Mouse (Mus musculus): Measurements from ENCODE around the gene Nr2f2. TPM values are rescaled to one million over a fixed set of nuclear protein-coding genes. Genes with fewer than 3 reads are reported as not detected.
A peak's percentile ranks its signal among the peaks of the same experiment; 100 is the strongest.

Nr2f2 gene
- polyA plus RNA-seq, 1 experiment from 2014 or later, result 12.3 TPM

GRCm38 (mm10) chr7:70350781-70351551, 15.6 kb downstream of the Nr2f2 start:
- peak; percentile 65 for ATAC-seq
- peaks cover 9% of the 10 kb centered on the region for H3K27me3 ChIP-seq (ENCODE audit: insufficient read depth, low read length)
- no peaks in the 10 kb centered on the region for H3K9me3 ChIP-seq (ENCODE audit: low read length)
- H3K9ac ChIP-seq (replicated peaks), result peak overlapping the region; percentile 76
- H3K4me1 ChIP-seq (ENCODE audit: insufficient read depth), result 0 out of 2 replicates have a peak, but pooled peaks cover 2% of the 10 kb centered on the region
- TF ChIP-seq CTCF (IDR thresholded peaks at IDR 0.05; ENCODE audit: low read depth), result no peak
- TF ChIP-seq EP300 (IDR thresholded peaks at IDR 0.05; ENCODE audit: low read depth), result no peak
- WGBS (ENCODE audit: insufficient replicate concordance), result under 1% methylated on average over 41 of the region's 55 CpGs
- H3K4me2 ChIP-seq (ENCODE audit: low read depth, low read length), result peak overlapping the region; percentile 70
- peak overlapping the region; percentile 84 for H3K27ac ChIP-seq (ENCODE audit: low read depth)
- H3K4me3 ChIP-seq (ENCODE audit: low read depth, low read length), result peak overlapping the region; percentile 57
- DNase-seq, result peak; percentile 53
- H3K36me3 ChIP-seq (replicated peaks; ENCODE audit: insufficient read depth, low read length), result no peaks in the 10 kb centered on the region

DNA sequence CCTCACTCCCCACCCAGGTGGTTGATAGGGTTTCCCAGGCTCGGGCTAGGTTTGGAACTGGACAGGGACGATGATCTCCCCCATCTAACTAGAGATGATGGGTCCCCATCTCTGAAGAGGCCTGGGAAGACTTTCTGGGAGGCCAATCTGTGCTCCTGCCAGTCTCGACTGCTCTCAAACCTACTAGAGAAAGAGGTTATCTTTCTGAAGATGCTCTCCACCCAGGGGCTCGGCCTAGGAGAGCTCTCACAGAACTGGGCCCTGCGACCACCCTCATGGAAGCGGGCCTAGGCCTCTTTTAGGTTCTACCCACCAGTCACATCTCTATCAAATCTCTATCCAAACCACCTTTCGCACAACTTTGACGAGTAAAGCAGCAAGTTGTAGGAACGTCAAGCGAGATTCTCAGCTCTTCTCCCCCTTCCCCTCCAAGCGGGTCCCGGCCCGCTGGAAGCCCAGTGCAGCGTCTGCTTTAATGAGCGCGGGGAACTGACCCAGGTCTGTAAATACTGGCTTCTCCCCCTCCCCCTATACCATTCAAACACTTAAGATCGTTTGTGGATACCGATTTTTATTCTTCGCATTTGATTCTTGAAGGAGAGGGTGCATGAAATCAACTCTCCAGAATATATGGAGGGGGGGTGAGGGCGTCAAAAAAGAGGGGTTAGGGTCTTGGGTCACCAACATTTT, 16.4 kb downstream of the Nr2f2 start:
- 13% methylated on average over 20 of the region's 20 CpGs for WGBS (ENCODE audit: insufficient replicate concordance)
- Histone ChIP-seq H3K27ac (ENCODE audit: low read depth) (peak overlapping the region; percentile 44; the same call in 1 of the 2 replicates), H3K9me3 (ENCODE audit: low read length) (no peaks in the 10 kb centered on the region), H3K9ac (replicated peaks) (no peak overlapping the region), H3K4me2 (ENCODE audit: low read depth, low read length) (peak overlapping the region; percentile 70), H3K4me3 (ENCODE audit: low read depth, low read length) (peak overlapping the region; percentile 57), H3K27me3 (ENCODE audit: insufficient read depth, low read length) (peaks cover 12% of the 10 kb centered on the region), H3K4me1 (ENCODE audit: insufficient read depth) (0 out of 2 replicates have a peak, but pooled peaks cover 2% of the 10 kb centered on the region), H3K36me3 (replicated peaks; ENCODE audit: insufficient read depth, low read length) (no peaks in the 10 kb centered on the region)
- no peak for ATAC-seq
- TF ChIP-seq CTCF (IDR thresholded peaks at IDR 0.05; ENCODE audit: low read depth), result no peak
- no peak for TF ChIP-seq EP300 (IDR thresholded peaks at IDR 0.05; ENCODE audit: low read depth)
- peak; percentile 8 for DNase-seq

DNA sequence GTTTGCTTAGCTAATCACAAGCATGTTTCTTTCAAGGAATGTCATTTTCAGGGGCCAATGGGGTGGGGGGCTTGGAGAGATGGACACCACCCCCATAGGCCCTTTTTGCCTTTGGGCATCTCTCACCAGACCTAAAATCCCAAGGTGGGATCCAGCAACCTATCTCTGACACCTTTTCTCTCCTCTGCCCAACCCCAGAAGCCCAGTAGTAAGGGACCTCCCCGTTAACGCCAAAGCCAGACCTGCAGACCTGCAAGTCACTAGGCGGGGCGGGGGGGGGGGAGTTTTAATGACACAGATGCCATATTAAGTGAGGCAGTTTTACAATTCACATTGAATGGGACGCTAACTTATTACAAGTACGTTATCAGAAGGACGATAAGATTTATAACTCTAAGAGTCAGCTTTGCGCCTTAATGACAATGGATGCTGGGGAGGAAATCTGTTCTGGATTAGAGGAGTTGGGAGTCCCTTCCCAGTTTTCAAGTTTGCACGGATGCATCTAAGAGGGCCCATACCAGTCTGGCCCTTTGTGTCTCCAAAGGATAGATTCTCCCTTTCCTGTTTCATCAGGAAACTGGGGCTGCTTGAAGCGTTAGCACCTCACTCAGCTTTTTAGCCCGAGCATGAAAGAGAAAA, 17.4 kb downstream of the Nr2f2 start:
- Histone ChIP-seq H3K27me3 (ENCODE audit: insufficient read depth, low read length) (peaks cover 20% of the 10 kb centered on the region), H3K27ac (ENCODE audit: low read depth) (peak overlapping the region; percentile 39; the same call in 1 of the 2 replicates)
- DNase-seq, result no peak

GRCm38 (mm10) chr7:70348064-70348976, 18.2 kb downstream of the Nr2f2 start:
- Histone ChIP-seq H3K4me1 (ENCODE audit: insufficient read depth) (0 out of 2 replicates have a peak, but pooled peaks cover 2% of the 10 kb centered on the region), H3K27ac (ENCODE audit: low read depth) (peak overlapping the region; percentile 39; the same call in 1 of the 2 replicates), H3K9ac (replicated peaks) (no peak overlapping the region), H3K9me3 (ENCODE audit: low read length) (no peaks in the 10 kb centered on the region), H3K36me3 (replicated peaks; ENCODE audit: insufficient read depth, low read length) (no peaks in the 10 kb centered on the region), H3K27me3 (ENCODE audit: insufficient read depth, low read length) (peaks cover 23% of the 10 kb centered on the region), H3K4me3 (ENCODE audit: low read depth, low read length) (no peak overlapping the region), H3K4me2 (ENCODE audit: low read depth, low read length) (peak overlapping the region; percentile 3; the same call in 1 of the 2 replicates)
- 23% methylated on average over 30 of the region's 30 CpGs for WGBS (ENCODE audit: insufficient replicate concordance)
- no peak for ATAC-seq
- no peak for TF ChIP-seq CTCF (IDR thresholded peaks at IDR 0.05; ENCODE audit: low read depth)
- TF ChIP-seq EP300 (IDR thresholded peaks at IDR 0.05; ENCODE audit: low read depth), result no peak
- no peak for DNase-seq

More for the DNA sequence above, 17.4 kb downstream of the Nr2f2 start:
- no peaks in the 10 kb centered on the region for H3K36me3 ChIP-seq (replicated peaks; ENCODE audit: insufficient read depth, low read length)
- whole genome bisulfite sequencing (ENCODE audit: insufficient replicate concordance), result 28% methylated on average over 11 of the region's 11 CpGs
- H3K4me3 ChIP-seq (ENCODE audit: low read depth, low read length), result no peak overlapping the region
- H3K9ac ChIP-seq (replicated peaks), result no peak overlapping the region
- no peak for ATAC-seq
- no peaks in the 10 kb centered on the region for H3K9me3 ChIP-seq (ENCODE audit: low read length)
- 0 out of 2 replicates have a peak, but pooled peaks cover 2% of the 10 kb centered on the region for H3K4me1 ChIP-seq (ENCODE audit: insufficient read depth)
- TF ChIP-seq EP300 (IDR thresholded peaks at IDR 0.05; ENCODE audit: low read depth) (no peak), CTCF (IDR thresholded peaks at IDR 0.05; ENCODE audit: low read depth) (no peak)
- H3K4me2 ChIP-seq (ENCODE audit: low read depth, low read length), result 0 out of 2 replicates have a peak overlapping the region, but pooled peaks have one; percentile 70

DNA sequence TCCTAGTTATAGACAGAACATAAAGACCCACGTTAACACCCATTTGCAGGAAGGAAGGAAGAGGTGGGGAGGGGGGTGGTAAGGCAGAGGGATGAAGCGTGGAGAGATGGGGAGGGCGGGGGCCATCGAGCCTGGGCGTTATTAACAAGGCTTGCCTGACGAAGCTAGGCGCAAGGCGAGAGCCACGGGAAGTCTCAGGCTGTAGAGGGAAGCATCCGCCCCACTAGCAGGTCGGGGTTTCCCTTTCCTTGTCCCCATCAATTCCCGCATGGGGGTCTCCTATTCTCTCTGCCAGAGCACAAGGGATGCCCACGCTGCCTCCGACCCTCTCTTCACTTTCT, 18.9 kb downstream of the Nr2f2 start:
- Histone ChIP-seq H3K36me3 (replicated peaks; ENCODE audit: insufficient read depth, low read length) (no peaks in the 10 kb centered on the region), H3K4me2 (ENCODE audit: low read depth, low read length) (peak overlapping the region; percentile 3; the same call in 1 of the 2 replicates), H3K4me1 (ENCODE audit: insufficient read depth) (0 out of 2 replicates have a peak, but pooled peaks cover 2% of the 10 kb centered on the region), H3K27me3 (ENCODE audit: insufficient read depth, low read length) (peaks cover 29% of the 10 kb centered on the region), H3K27ac (ENCODE audit: low read depth) (peak overlapping the region; percentile 23; the same call in 1 of the 2 replicates), H3K9me3 (ENCODE audit: low read length) (no peaks in the 10 kb centered on the region), H3K9ac (replicated peaks) (no peak overlapping the region), H3K4me3 (ENCODE audit: low read depth, low read length) (no peak overlapping the region)
- TF ChIP-seq CTCF (IDR thresholded peaks at IDR 0.05; ENCODE audit: low read depth) (no peak), EP300 (IDR thresholded peaks at IDR 0.05; ENCODE audit: low read depth) (no peak)
- WGBS (ENCODE audit: insufficient replicate concordance), result 13% methylated on average over 14 of the region's 14 CpGs
- ATAC-seq (no peak), DNase-seq (no peak)

Data from liver, postnatal 0 days (tissue).